Mouse (Mus musculus) spleen, adult 2 months (tissue): ENCODE results near the gene Fam25c.

Source experiments
- CTCF ChIP-seq: fragments of 200-500 bp; IDR thresholded peaks from 2 replicates; pipeline ENCODE4 v1.5.1; 2011; ENCODE audit warnings: mild to moderate bottlenecking, inconsistent platforms; ENCODE audit not compliant: insufficient read depth, insufficient read length, insufficient replicate concordance; ENCODE audit errors: extremely low read depth
- POLR2A ChIP-seq: fragments of 200-500 bp; IDR thresholded peaks from 2 replicates; pipeline ENCODE4 v1.6.1; 2011; ENCODE audit warnings: low read depth, low read length, inconsistent platforms

- TF ChIP-seq CTCF (no peak), POLR2A (no peak)
These were observed 9.9 kb upstream of the Fam25c start for GRCm38 (mm10) chr14:34365147-34365507.
